Mouse (Mus musculus): ENCODE data around the gene Sigmar1. TPM values are rescaled to one million over a fixed set of nuclear protein-coding genes. Genes with fewer than 3 reads are reported as not detected.

Sigmar1 gene
- polyA plus RNA-seq, 1 experiment from 2014 or later: 70.8 TPM

GRCm38 (mm10) chr4:41759656-41760287, 3.8 kb upstream of the Sigmar1 start:
- H3K27me3 ChIP-seq (ENCODE audit: control insufficient read depth, insufficient read depth, low read length): no peaks in the 10 kb centered on the region
- no peaks in the 10 kb centered on the region for H3K36me3 ChIP-seq (ENCODE audit: control insufficient read depth, insufficient read depth, low read length)
- DNase-seq (ENCODE audit: low spot score, missing footprints) (no peak), ATAC-seq (ENCODE audit: low FRiP score) (no peak)
- peaks cover 26% of the 10 kb centered on the region for H3K4me1 ChIP-seq (ENCODE audit: control insufficient read depth, insufficient read depth, low read length)
- 35% methylated on average over 6 of the region's 6 CpGs for WGBS
- H3K9ac ChIP-seq (ENCODE audit: low read length): peak overlapping the region; percentile 41; the same call in 1 of the 2 replicates
- H3K27ac ChIP-seq (ENCODE audit: low read depth, low read length): no peak overlapping the region; the same call in 1 of the 2 replicates
- H3K9me3 ChIP-seq (ENCODE audit: control insufficient read depth, low read length): no peaks in the 10 kb centered on the region
- H3K4me3 ChIP-seq (ENCODE audit: low read depth, low read length): peak overlapping the region; percentile 30
- H3K4me2 ChIP-seq: peak overlapping the region; percentile 55

GRCm38 (mm10) chr4:41759206-41759605, 3.2 kb upstream of the Sigmar1 start:
- Histone ChIP-seq H3K27ac (ENCODE audit: low read depth, low read length) (no peak overlapping the region), H3K9me3 (ENCODE audit: control insufficient read depth, low read length) (no peaks in the 10 kb centered on the region)

GRCm38 (mm10) chr4:41758701-41759100, 2.7 kb upstream of the Sigmar1 start:
- Histone ChIP-seq H3K36me3 (ENCODE audit: control insufficient read depth, insufficient read depth, low read length) (no peaks in the 10 kb centered on the region), H3K4me2 (no peak overlapping the region), H3K4me3 (ENCODE audit: low read depth, low read length) (no peak overlapping the region), H3K27me3 (ENCODE audit: control insufficient read depth, insufficient read depth, low read length) (no peaks in the 10 kb centered on the region), H3K27ac (ENCODE audit: low read depth, low read length) (no peak overlapping the region), H3K4me1 (ENCODE audit: control insufficient read depth, insufficient read depth, low read length) (peaks cover 26% of the 10 kb centered on the region), H3K9ac (ENCODE audit: low read length) (no peak overlapping the region), H3K9me3 (ENCODE audit: control insufficient read depth, low read length) (no peaks in the 10 kb centered on the region)
- WGBS: 92% methylated on average over 4 of the region's 4 CpGs
- ATAC-seq (ENCODE audit: low FRiP score): no peak
- DNase-seq (ENCODE audit: low spot score, missing footprints): no peak

More at GRCm38 (mm10) chr4:41759206-41759605, 3.2 kb upstream of the Sigmar1 start:
- WGBS: 90% methylated on average over 9 of the region's 9 CpGs
- Histone ChIP-seq H3K4me3 (ENCODE audit: low read depth, low read length) (no peak overlapping the region), H3K36me3 (ENCODE audit: control insufficient read depth, insufficient read depth, low read length) (no peaks in the 10 kb centered on the region), H3K9ac (ENCODE audit: low read length) (no peak overlapping the region), H3K4me2 (no peak overlapping the region), H3K4me1 (ENCODE audit: control insufficient read depth, insufficient read depth, low read length) (peaks cover 26% of the 10 kb centered on the region), H3K27me3 (ENCODE audit: control insufficient read depth, insufficient read depth, low read length) (no peaks in the 10 kb centered on the region)
- ATAC-seq (ENCODE audit: low FRiP score): no peak
- no peak for DNase-seq (ENCODE audit: low spot score, missing footprints)

GRCm38 (mm10) chr4:41758021-41758420, 2.1 kb upstream of the Sigmar1 start:
- Histone ChIP-seq H3K9me3 (ENCODE audit: control insufficient read depth, low read length) (no peaks in the 10 kb centered on the region), H3K9ac (ENCODE audit: low read length) (no peak overlapping the region), H3K4me1 (ENCODE audit: control insufficient read depth, insufficient read depth, low read length) (peaks cover 26% of the 10 kb centered on the region), H3K27ac (ENCODE audit: low read depth, low read length) (no peak overlapping the region), H3K36me3 (ENCODE audit: control insufficient read depth, insufficient read depth, low read length) (no peaks in the 10 kb centered on the region), H3K4me2 (no peak overlapping the region), H3K4me3 (ENCODE audit: low read depth, low read length) (no peak overlapping the region), H3K27me3 (ENCODE audit: control insufficient read depth, insufficient read depth, low read length) (no peaks in the 10 kb centered on the region)
- DNase-seq (ENCODE audit: low spot score, missing footprints) (no peak), ATAC-seq (ENCODE audit: low FRiP score) (no peak)
- 88% methylated on average over 11 of the region's 11 CpGs for WGBS

GRCm38 (mm10) chr4:41757321-41757720, 1.4 kb upstream of the Sigmar1 start:
- Histone ChIP-seq H3K4me1 (ENCODE audit: control insufficient read depth, insufficient read depth, low read length) (peaks cover 25% of the 10 kb centered on the region), H3K9me3 (ENCODE audit: control insufficient read depth, low read length) (no peaks in the 10 kb centered on the region), H3K27ac (ENCODE audit: low read depth, low read length) (no peak overlapping the region), H3K27me3 (ENCODE audit: control insufficient read depth, insufficient read depth, low read length) (no peaks in the 10 kb centered on the region), H3K9ac (ENCODE audit: low read length) (no peak overlapping the region), H3K4me2 (no peak overlapping the region), H3K4me3 (ENCODE audit: low read depth, low read length) (no peak overlapping the region), H3K36me3 (ENCODE audit: control insufficient read depth, insufficient read depth, low read length) (no peaks in the 10 kb centered on the region)
- ATAC-seq (ENCODE audit: low FRiP score) (no peak), DNase-seq (ENCODE audit: low spot score, missing footprints) (no peak)
- 91% methylated on average over 13 of the region's 13 CpGs for WGBS

- Histone ChIP-seq H3K4me2 (peak overlapping the region; percentile 99), H3K36me3 (ENCODE audit: control insufficient read depth, insufficient read depth, low read length) (no peaks in the 10 kb centered on the region), H3K9me3 (ENCODE audit: control insufficient read depth, low read length) (no peaks in the 10 kb centered on the region), H3K4me1 (ENCODE audit: control insufficient read depth, insufficient read depth, low read length) (peaks cover 17% of the 10 kb centered on the region), H3K27ac (ENCODE audit: low read depth, low read length) (no peak overlapping the region), H3K4me3 (ENCODE audit: low read depth, low read length) (peak overlapping the region; percentile 69), H3K9ac (ENCODE audit: low read length) (peak overlapping the region; percentile 70), H3K27me3 (ENCODE audit: control insufficient read depth, insufficient read depth, low read length) (no peaks in the 10 kb centered on the region)
- ATAC-seq (ENCODE audit: low FRiP score): no peak; the same call in 1 of the 2 replicates
- 77% methylated on average over 8 of the region's 8 CpGs for WGBS
- DNase-seq (ENCODE audit: low spot score, missing footprints): peak; percentile 80
Observed at GRCm38 (mm10) chr4:41756440-41756839, 483 bp upstream of the Sigmar1 start.

- Histone ChIP-seq H3K9ac (ENCODE audit: low read length) (peak within 1 kb of the TSS; percentile 70), H3K36me3 (ENCODE audit: control insufficient read depth, insufficient read depth, low read length) (no peaks in the 10 kb centered on the region), H3K4me3 (ENCODE audit: low read depth, low read length) (peak within 1 kb of the TSS; percentile 69), H3K9me3 (ENCODE audit: control insufficient read depth, low read length) (no peaks in the 10 kb centered on the region), H3K27ac (ENCODE audit: low read depth, low read length) (peak within 1 kb of the TSS; percentile 22; the same call in 1 of the 2 replicates), H3K4me2 (peak within 1 kb of the TSS; percentile 99), H3K4me1 (ENCODE audit: control insufficient read depth, insufficient read depth, low read length) (peaks cover 3% of the 10 kb centered on the region), H3K27me3 (ENCODE audit: control insufficient read depth, insufficient read depth, low read length) (no peaks in the 10 kb centered on the region)
- WGBS: 14% methylated on average over 14 of the region's 14 CpGs
- DNase-seq (ENCODE audit: low spot score, missing footprints) (no peak), ATAC-seq (ENCODE audit: low FRiP score) (peak; percentile 56)
Observed at GRCm38 (mm10) chr4:41754797-41755337, 1.1 kb downstream of the Sigmar1 start, which contains the start of gene Galt. Gene Galt, plus strand, starts transcription at chr4:41755228.

GRCm38 (mm10) chr4:41745021-41745420, 10.9 kb downstream of the Sigmar1 start:
- DNase-seq (ENCODE audit: low spot score, missing footprints) (no peak), ATAC-seq (ENCODE audit: low FRiP score) (no peak)
- Histone ChIP-seq H3K36me3 (ENCODE audit: control insufficient read depth, insufficient read depth, low read length) (no peaks in the 10 kb centered on the region), H3K27me3 (ENCODE audit: control insufficient read depth, insufficient read depth, low read length) (no peaks in the 10 kb centered on the region), H3K4me3 (ENCODE audit: low read depth, low read length) (no peak overlapping the region), H3K9me3 (ENCODE audit: control insufficient read depth, low read length) (peaks cover 8% of the 10 kb centered on the region; the same call in 1 of the 2 replicates), H3K27ac (ENCODE audit: low read depth, low read length) (no peak overlapping the region), H3K4me1 (ENCODE audit: control insufficient read depth, insufficient read depth, low read length) (peaks cover 7% of the 10 kb centered on the region), H3K9ac (ENCODE audit: low read length) (no peak overlapping the region), H3K4me2 (no peak overlapping the region)
- WGBS: 64% methylated on average over 1 of the region's 1 CpGs

- no peak overlapping the region for H3K27ac ChIP-seq (ENCODE audit: low read depth, low read length)
- no peak for ATAC-seq (ENCODE audit: low FRiP score)
- no peak overlapping the region for H3K4me3 ChIP-seq (ENCODE audit: low read depth, low read length)
- no peaks in the 10 kb centered on the region for H3K27me3 ChIP-seq (ENCODE audit: control insufficient read depth, insufficient read depth, low read length)
- 65% methylated on average over 2 of the region's 2 CpGs for WGBS
- H3K36me3 ChIP-seq (ENCODE audit: control insufficient read depth, insufficient read depth, low read length): peaks cover under 1% of the 10 kb centered on the region; the same call in 1 of the 2 replicates
- H3K4me2 ChIP-seq: no peak overlapping the region
- no peak overlapping the region for H3K9ac ChIP-seq (ENCODE audit: low read length)
- no peak for DNase-seq (ENCODE audit: low spot score, missing footprints)
- peaks cover 12% of the 10 kb centered on the region for H3K4me1 ChIP-seq (ENCODE audit: control insufficient read depth, insufficient read depth, low read length)
- peaks cover 8% of the 10 kb centered on the region; the same call in 1 of the 2 replicates for H3K9me3 ChIP-seq (ENCODE audit: control insufficient read depth, low read length)
Observed at GRCm38 (mm10) chr4:41744131-41744530, 11.8 kb downstream of the Sigmar1 start.
